Comparison of ENCODE assay signal across 16 mouse cellular contexts in genomic region chr9:48782284-48783060, GRCm38 (mm10). TPM values are rescaled to one million over a fixed set of nuclear protein-coding genes. Genes with fewer than 3 reads are reported as not detected.
A peak's percentile ranks its signal among the peaks of the same experiment; 100 is the strongest.
DNase-seq lines count a peak whose midpoint lies in the region; TF ChIP-seq lines count a peak whose summit lies in the region.
"Had no signal": no experiment of that assay in that cellular context is flagged by ENCODE, and none has a peak within 500 bp of the region (broad histone marks: within the 10 kb centered on the region; RNA-seq: fewer than 3 reads in every experiment).

No protein-coding gene starts in this region.

- 53% methylated on average over 15 of the region's 15 CpGs for WGBS in heart, adult 2 months

- no peak overlapping the region for H3K4me3 ChIP-seq in heart, adult 2 months
- no peak overlapping the region for H3K4me3 ChIP-seq in layer of hippocampus, adult 2 months
- no peak overlapping the region for H3K4me3 ChIP-seq in testis, adult 2 months (ENCODE audit: control insufficient read depth, low read depth, low read length)
- H3K4me3 ChIP-seq: embryonic facial prominence, embryonic 12.5 days; heart, embryonic 13.5 days; limb, embryonic 12.5 days; neural tube, embryonic 12.5 days had no signal

- H3K9ac ChIP-seq in heart, adult 2 months (ENCODE audit: low read depth, low read length): no peak overlapping the region
- H3K9ac ChIP-seq: embryonic facial prominence, embryonic 12.5 days; heart, embryonic 13.5 days; limb, embryonic 12.5 days; liver, embryonic 14.5 days; neural tube, embryonic 12.5 days had no signal

- H3K36me3 ChIP-seq in heart, adult 2 months (ENCODE audit: control insufficient read depth, insufficient read depth, low read length): peaks cover 26% of the 10 kb centered on the region
- H3K36me3 ChIP-seq in testis, adult 2 months (ENCODE audit: control insufficient read depth, insufficient read depth, low read length): no peaks in the 10 kb centered on the region
- H3K36me3 ChIP-seq: embryonic facial prominence, embryonic 12.5 days; heart, embryonic 13.5 days; limb, embryonic 12.5 days; neural tube, embryonic 12.5 days had no signal

- TF ChIP-seq EP300 in heart, adult 2 months (IDR thresholded peaks at IDR 0.05; ENCODE audit: insufficient read depth, low read depth, low read length): no peak

- H3K79me2 ChIP-seq in heart, adult 2 months (replicated peaks; ENCODE audit: control insufficient read depth, insufficient read depth, low read length): peaks cover 7% of the 10 kb centered on the region; the same call in 1 of the 2 replicates

- peak overlapping the region; percentile 31 for H3K27ac ChIP-seq in heart, adult 2 months
- H3K27ac ChIP-seq in layer of hippocampus, adult 2 months: peak overlapping the region; percentile 28; the same call in 1 of the 2 replicates
- H3K27ac ChIP-seq in testis, adult 2 months (ENCODE audit: control insufficient read depth, insufficient read depth, low read depth, low read length): peak overlapping the region; percentile 45; the same call in 1 of the 2 replicates
- H3K27ac ChIP-seq: embryonic facial prominence, embryonic 12.5 days; heart, embryonic 13.5 days; limb, embryonic 12.5 days; liver, embryonic 14.5 days; neural tube, embryonic 12.5 days had no signal

- H3K27me3 ChIP-seq in heart, adult 2 months (ENCODE audit: control insufficient read depth, insufficient read depth, low read length): no peaks in the 10 kb centered on the region
- no peaks in the 10 kb centered on the region for H3K27me3 ChIP-seq in testis, adult 2 months (ENCODE audit: control insufficient read depth, insufficient read depth, low read length)
- H3K27me3 ChIP-seq: embryonic facial prominence, embryonic 12.5 days; neural tube, embryonic 12.5 days had no signal

- no peak for TF ChIP-seq POLR2A in heart, adult 2 months (IDR thresholded peaks at IDR 0.05; ENCODE audit: insufficient read depth, low read depth, low read length)
- no peak for TF ChIP-seq POLR2A in testis, adult 2 months (IDR thresholded peaks at IDR 0.05; ENCODE audit: control insufficient read depth, low read depth, low read length)

- peaks cover 24% of the 10 kb centered on the region for H3K4me1 ChIP-seq in heart, adult 2 months (ENCODE audit: control insufficient read depth, insufficient read depth, low read length)
- no peaks in the 10 kb centered on the region; the same call in 1 of the 2 replicates for H3K4me1 ChIP-seq in testis, adult 2 months (ENCODE audit: control insufficient read depth, insufficient read depth, low read length)

- no peak for DNase-seq in heart, adult 2 months
- DNase-seq in heart, postnatal 25 days (ENCODE audit: low spot score): no peak
- no peak for DNase-seq in layer of hippocampus, adult 2 months (ENCODE audit: low spot score in 2 of 2)
- DNase-seq in layer of hippocampus, adult 11-12 months (ENCODE audit: low spot score): no peak
- no peak for DNase-seq in testis, postnatal 14 days (ENCODE audit: low spot score)
- DNase-seq in spleen, adult 12 weeks (ENCODE audit: low spot score): no peak
- DNase-seq in spleen, postnatal 10 days (ENCODE audit: low spot score in 2 of 2): no peak
- DNase-seq: adrenal gland, postnatal 14 days; cerebellum, adult 9-11 months; right cerebral cortex, postnatal 25 days had no signal

- no peak for TF ChIP-seq CTCF in heart, adult 2 months (IDR thresholded peaks at IDR 0.05)
- TF ChIP-seq CTCF in layer of hippocampus, adult 2 months (conservative IDR thresholded peaks at IDR 0.05): no peak
- TF ChIP-seq CTCF in testis, adult 2 months (IDR thresholded peaks at IDR 0.05; ENCODE audit: control insufficient read depth, insufficient read depth, insufficient replicate concordance, low read depth, low read length): no peak

- intact Hi-C loops in heart, adult 2 months (cut with DNase I): loop anchor here (2.0 kb wide), 1 partner anchor 34 kb away; no protein-coding TSS in a partner anchor
- intact Hi-C loops in heart, postnatal 25 days (cut with DNase I): no loop called here

RNA-seq across cellular contexts. Expression of gene Zbtb16, which starts 53.5 kb away (rescaled TPM):
- 100 to 1,000 TPM; 149 to 150 TPM for total RNA-seq in heart, adult 2 months (2021)
- 15.7 and 23.7 TPM in 2 replicates for polyA plus RNA-seq in heart, adult 2 months (2012; rRNA removed)
- total RNA-seq in heart, postnatal 25 days (2021): 100 to 1,000 TPM; 132 to 167 TPM
- total RNA-seq in layer of hippocampus, adult 2 months (2021): 100 to 1,000 TPM; 143 to 149 TPM
- polyA plus RNA-seq in testis, adult 2 months (2012; rRNA removed): 2.4 and 2.6 TPM in 2 replicates
